Mouse (Mus musculus) hindbrain, embryonic 13.5 days (tissue): ENCODE measurements at regions not wholly inside any gene's neighbourhood (a gene's known extent, or its start where the extent isn't known, plus 50 kb on each side); places are given as distances from the start of the nearest gene placed in this dataset.

Experiments
- ATAC-seq: fragments of 200-750 bp; cut with Nextera tagmentation; 2 replicates; pipeline ENCODE4 v1.8.0; 2017; ENCODE audit warnings: moderate TSS enrichment; ENCODE audit not compliant: low FRiP score
- H3K27ac ChIP-seq: fragments of 300-500 bp; sonication (generic); 2 replicates; pipeline ENCODE4 v1.5.1; 2015; ENCODE audit warnings: inconsistent platforms, mild to moderate bottlenecking, moderate library complexity
- H3K27me3 ChIP-seq: fragments of 300-500 bp; sonication (generic); 2 replicates; pipeline ENCODE4 v1.6.1; 2015; ENCODE audit warnings: mild to moderate bottlenecking, inconsistent platforms
- H3K36me3 ChIP-seq: fragments of 300-500 bp; sonication (generic); 2 replicates; pipeline ENCODE4 v1.6.1; 2015; ENCODE audit warnings: mild to moderate bottlenecking, inconsistent platforms
- H3K4me1 ChIP-seq: fragments of 300-500 bp; sonication (generic); replicated peaks from 2 replicates; pipeline ENCODE4 v1.6.1; 2015; ENCODE audit warnings: inconsistent platforms
- H3K4me2 ChIP-seq: fragments of 300-500 bp; sonication (generic); 2 replicates; pipeline ENCODE4 v1.6.1; 2015; ENCODE audit warnings: inconsistent platforms, mild to moderate bottlenecking, moderate library complexity
- H3K4me3 ChIP-seq: fragments of 300-500 bp; sonication (generic); 2 replicates; pipeline ENCODE4 v1.5.1; 2015; ENCODE audit warnings: mild to moderate bottlenecking, inconsistent platforms
- H3K9ac ChIP-seq: fragments of 300-500 bp; sonication (generic); 2 replicates; pipeline ENCODE4 v1.6.1; 2015; ENCODE audit warnings: mild to moderate bottlenecking, inconsistent platforms
- H3K9me3 ChIP-seq: fragments of 300-500 bp; sonication (generic); 2 replicates; pipeline ENCODE4 v1.6.1; 2016; ENCODE audit warnings: inconsistent platforms
- WGBS: fragments of 180-500 bp; shearing (Covaris S2); methylation state at CpG from one replicate; pipeline ENCODE4 v1.1.7; 2015; 5-methylcytosine and 5-hydroxymethylcytosine counted together

GRCm38 (mm10) chr2:128427181-128427880 lies 163.7 kb upstream of the Spdye4c start:
- 88% methylated on average over 6 of the region's 6 CpGs for WGBS
- ATAC-seq, result no peak
- peaks cover 3% of the 10 kb centered on the region for H3K4me1 ChIP-seq
- no peak overlapping the region for H3K27ac ChIP-seq
- H3K4me2 ChIP-seq, result no peak overlapping the region
- H3K9me3 ChIP-seq, result no peaks in the 10 kb centered on the region
- H3K9ac ChIP-seq, result no peak overlapping the region
- no peaks in the 10 kb centered on the region for H3K36me3 ChIP-seq
- H3K27me3 ChIP-seq, result peaks cover 9% of the 10 kb centered on the region; the same call in 1 of the 2 replicates
- H3K4me3 ChIP-seq, result no peak overlapping the region

GRCm38 (mm10) chr2:128428154-128428553 lies 162.9 kb upstream of the Spdye4c start:
- H3K9ac ChIP-seq, result no peak overlapping the region
- 0 out of 2 replicates have a peak overlapping the region, but pooled peaks have one; percentile 19 for H3K27ac ChIP-seq
- ATAC-seq, result no peak
- WGBS, result 11% methylated on average over 7 of the region's 7 CpGs
- peaks cover 3% of the 10 kb centered on the region for H3K4me1 ChIP-seq
- H3K36me3 ChIP-seq, result no peaks in the 10 kb centered on the region
- H3K27me3 ChIP-seq, result peaks cover 9% of the 10 kb centered on the region; the same call in 1 of the 2 replicates
- 0 out of 2 replicates have a peak overlapping the region, but pooled peaks have one; percentile 3 for H3K4me3 ChIP-seq
- no peak overlapping the region for H3K4me2 ChIP-seq
- no peaks in the 10 kb centered on the region for H3K9me3 ChIP-seq

- H3K4me2 ChIP-seq, result no peak overlapping the region
- H3K27me3 ChIP-seq, result peaks cover 9% of the 10 kb centered on the region; the same call in 1 of the 2 replicates
- peaks cover 3% of the 10 kb centered on the region for H3K4me1 ChIP-seq
- no peaks in the 10 kb centered on the region for H3K9me3 ChIP-seq
- H3K4me3 ChIP-seq, result no peak overlapping the region
- no peak overlapping the region for H3K9ac ChIP-seq
- ATAC-seq, result no peak
- H3K36me3 ChIP-seq, result no peaks in the 10 kb centered on the region
- 60% methylated on average over 18 of the region's 18 CpGs for WGBS
- 0 out of 2 replicates have a peak overlapping the region, but pooled peaks have one; percentile 19 for H3K27ac ChIP-seq
Measured at GRCm38 (mm10) chr2:128428651-128429633, 162.1 kb upstream of the Spdye4c start.

- Histone ChIP-seq H3K9me3 (no peaks in the 10 kb centered on the region), H3K4me3 (no peak overlapping the region), H3K27ac (no peak overlapping the region), H3K9ac (no peak overlapping the region), H3K27me3 (peaks cover 9% of the 10 kb centered on the region; the same call in 1 of the 2 replicates), H3K4me2 (no peak overlapping the region), H3K36me3 (no peaks in the 10 kb centered on the region), H3K4me1 (peaks cover 3% of the 10 kb centered on the region)
- WGBS, result 70% methylated on average over 7 of the region's 7 CpGs
- ATAC-seq, result no peak
Measured at GRCm38 (mm10) chr2:128429786-128430185, 161.2 kb upstream of the Spdye4c start.

GRCm38 (mm10) chr2:128430776-128431291 lies 160.2 kb upstream of the Spdye4c start:
- peaks cover 9% of the 10 kb centered on the region; the same call in 1 of the 2 replicates for H3K27me3 ChIP-seq
- no peak overlapping the region for H3K9ac ChIP-seq
- H3K36me3 ChIP-seq, result no peaks in the 10 kb centered on the region
- H3K4me3 ChIP-seq, result no peak overlapping the region
- no peak for ATAC-seq
- H3K4me2 ChIP-seq, result no peak overlapping the region
- H3K9me3 ChIP-seq, result no peaks in the 10 kb centered on the region
- H3K27ac ChIP-seq, result no peak overlapping the region
- peaks cover 3% of the 10 kb centered on the region for H3K4me1 ChIP-seq
- 26% methylated on average over 9 of the region's 9 CpGs for WGBS

GRCm38 (mm10) chr2:128431751-128432150 lies 159.3 kb upstream of the Spdye4c start:
- Histone ChIP-seq H3K4me2 (no peak overlapping the region), H3K4me1 (peaks cover 3% of the 10 kb centered on the region), H3K4me3 (no peak overlapping the region), H3K9me3 (no peaks in the 10 kb centered on the region), H3K27ac (no peak overlapping the region), H3K27me3 (peaks cover 9% of the 10 kb centered on the region; the same call in 1 of the 2 replicates), H3K36me3 (no peaks in the 10 kb centered on the region), H3K9ac (no peak overlapping the region)
- 94% methylated on average over 4 of the region's 4 CpGs for WGBS
- no peak for ATAC-seq

- no peak overlapping the region for H3K4me3 ChIP-seq
- H3K4me1 ChIP-seq, result peaks cover 3% of the 10 kb centered on the region
- H3K9ac ChIP-seq, result no peak overlapping the region
- no peaks in the 10 kb centered on the region for H3K36me3 ChIP-seq
- H3K4me2 ChIP-seq, result no peak overlapping the region
- no peak for ATAC-seq
- 89% methylated on average over 3 of the region's 3 CpGs for WGBS
- H3K27me3 ChIP-seq, result peaks cover 9% of the 10 kb centered on the region; the same call in 1 of the 2 replicates
- no peak overlapping the region for H3K27ac ChIP-seq
- no peaks in the 10 kb centered on the region for H3K9me3 ChIP-seq
Measured at GRCm38 (mm10) chr2:128432741-128433140, 158.3 kb upstream of the Spdye4c start.

GRCm38 (mm10) chr2:128433553-128434081 lies 157.4 kb upstream of the Spdye4c start:
- ATAC-seq, result no peak

GRCm38 (mm10) chr2:128434200-128434977 lies 156.6 kb upstream of the Spdye4c start:
- Histone ChIP-seq H3K36me3 (no peaks in the 10 kb centered on the region), H3K9ac (no peak overlapping the region), H3K4me2 (no peak overlapping the region), H3K27ac (no peak overlapping the region), H3K4me1 (peaks cover 8% of the 10 kb centered on the region), H3K4me3 (no peak overlapping the region), H3K27me3 (0 out of 2 replicates have a peak, but pooled peaks cover 2% of the 10 kb centered on the region), H3K9me3 (no peaks in the 10 kb centered on the region)
- no peak for ATAC-seq
- WGBS, result 46% methylated on average over 11 of the region's 11 CpGs

More at GRCm38 (mm10) chr2:128433553-128434081, 157.4 kb upstream of the Spdye4c start:
- Histone ChIP-seq H3K36me3 (no peaks in the 10 kb centered on the region), H3K4me2 (no peak overlapping the region), H3K9me3 (no peaks in the 10 kb centered on the region), H3K4me1 (peaks cover 8% of the 10 kb centered on the region), H3K4me3 (no peak overlapping the region), H3K27ac (no peak overlapping the region), H3K9ac (no peak overlapping the region), H3K27me3 (0 out of 2 replicates have a peak, but pooled peaks cover 5% of the 10 kb centered on the region)
- 90% methylated on average over 9 of the region's 9 CpGs for WGBS

- no peaks in the 10 kb centered on the region for H3K27me3 ChIP-seq
- no peaks in the 10 kb centered on the region for H3K36me3 ChIP-seq
- WGBS, result 95% methylated on average over 3 of the region's 3 CpGs
- ATAC-seq, result no peak
- no peak overlapping the region for H3K9ac ChIP-seq
- no peak overlapping the region for H3K4me3 ChIP-seq
- H3K4me2 ChIP-seq, result no peak overlapping the region
- H3K4me1 ChIP-seq, result peaks cover 6% of the 10 kb centered on the region
- H3K27ac ChIP-seq, result no peak overlapping the region
- H3K9me3 ChIP-seq, result no peaks in the 10 kb centered on the region
Measured at GRCm38 (mm10) chr2:128436378-128436777, 154.6 kb upstream of the Spdye4c start.

GRCm38 (mm10) chr2:128437698-128438097 lies 153.3 kb upstream of the Spdye4c start:
- H3K9me3 ChIP-seq, result no peaks in the 10 kb centered on the region
- no peaks in the 10 kb centered on the region for H3K27me3 ChIP-seq
- H3K4me3 ChIP-seq, result no peak overlapping the region
- no peaks in the 10 kb centered on the region for H3K36me3 ChIP-seq
- 74% methylated on average over 7 of the region's 7 CpGs for WGBS
- H3K4me2 ChIP-seq, result no peak overlapping the region
- H3K9ac ChIP-seq, result no peak overlapping the region
- H3K4me1 ChIP-seq, result peaks cover 6% of the 10 kb centered on the region
- 0 out of 2 replicates have a peak overlapping the region, but pooled peaks have one; percentile 30 for H3K27ac ChIP-seq
- no peak for ATAC-seq
